Mouse (Mus musculus) inflammation-experienced regulatory T-cells (primary cell): ENCODE results near the gene Sdr9c7. TPM values are rescaled to one million over a fixed set of nuclear protein-coding genes. Genes with fewer than 3 reads are reported as not detected.

Source experiments
- polyA plus RNA-seq, 2 experiments: library from polyadenylated mRNA; unstranded; fragments of 100-300 nt; shearing (Covaris generic); gene quantifications; one replicate each; pipeline ENCODE4 v1.2.1; 2017

Sdr9c7 gene
- polyA plus RNA-seq, result under 1 TPM in 1 of 2 experiments, not detected in 1; 0.59 TPM

GRCm38 (mm10) chr10:127898218-127898617 is at the start of gene Sdr9c7:
Gene Sdr9c7 (plus strand): TSS chr10:127898518.

GRCm38 (mm10) chr10:127849628-127850027 is 48.7 kb upstream of the Sdr9c7 start, which contains the start of gene Rdh19:
Gene Rdh19 (plus strand): TSS chr10:127849928.

GRCm38 (mm10) chr10:127866232-127866631 is 32.1 kb upstream of the Sdr9c7 start, which contains the start of gene Rdh16f2:
Gene Rdh16f2 (plus strand): TSS chr10:127866474.

GRCm38 (mm10) chr10:127888605-127889004 is 9.7 kb upstream of the Sdr9c7 start, which contains the start of gene Rdh7:
Gene Rdh7 (minus strand): TSS chr10:127888817.

Other genes starting within 250 kb of the Sdr9c7 start
- 1 to 10 TPM; 7.2 to 9.8 TPM for gene Nemp1, start 231.6 kb upstream of the Sdr9c7 start, polyA plus RNA-seq
- 10 to 100 TPM; 64.6 to 67.1 TPM for gene Nab2, start 229.9 kb upstream of the Sdr9c7 start, polyA plus RNA-seq
- gene Myo1a, start 193.3 kb upstream of the Sdr9c7 start, polyA plus RNA-seq, result under 1 TPM; 0.23 to 0.54 TPM
- gene Tac2, start 174.0 kb upstream of the Sdr9c7 start, polyA plus RNA-seq, result 1 to 10 TPM in 1 of 2 experiments, under 1 TPM in 1; 0.48 to 2.2 TPM
- under 1 TPM; 0.64 to 0.82 TPM for gene Zbtb39, start 159.0 kb upstream of the Sdr9c7 start, polyA plus RNA-seq
- under 1 TPM in 1 of 2 experiments, not detected in 1; 0.11 TPM for gene Gpr182, start 146.8 kb upstream of the Sdr9c7 start, polyA plus RNA-seq
- under 1 TPM; 0.18 to 0.34 TPM for gene Rdh1, start 138.8 kb upstream of the Sdr9c7 start, polyA plus RNA-seq
- gene Rdh16f1, start 138.7 kb upstream of the Sdr9c7 start, polyA plus RNA-seq, result 1 to 10 TPM in 1 of 2 experiments, not detected in 1; 1.1 TPM
- gene Rdh9, start 122.1 kb upstream of the Sdr9c7 start, polyA plus RNA-seq, result 1 to 10 TPM in 1 of 2 experiments, under 1 TPM in 1; 0.13 to 2.6 TPM
- under 1 TPM; 0.23 to 0.53 TPM for gene Rdh16, start 97.4 kb upstream of the Sdr9c7 start, polyA plus RNA-seq
- under 1 TPM in 1 of 2 experiments, not detected in 1; 0.22 TPM for gene Rdh19, start 48.6 kb upstream of the Sdr9c7 start, polyA plus RNA-seq
- not detected for gene Rdh16f2, start 32.0 kb upstream of the Sdr9c7 start, polyA plus RNA-seq
- 1 to 10 TPM in 1 of 2 experiments, not detected in 1; 1.1 TPM for gene Rdh7, start 9.7 kb upstream of the Sdr9c7 start, polyA plus RNA-seq
- gene Hsd17b6, start 109.1 kb downstream of the Sdr9c7 start, polyA plus RNA-seq, result not detected
- gene Prim1, start 116.7 kb downstream of the Sdr9c7 start, polyA plus RNA-seq, result 10 to 100 TPM; 15.8 to 19.5 TPM
- gene Naca, start 137.1 kb downstream of the Sdr9c7 start, polyA plus RNA-seq, result 100 to 1,000 TPM; 440 to 504 TPM
- gene Ptges3, start 160.4 kb downstream of the Sdr9c7 start, polyA plus RNA-seq, result 100 to 1,000 TPM; 128 to 151 TPM
- gene Atp5b, start 184.8 kb downstream of the Sdr9c7 start, polyA plus RNA-seq, result 1,000 to 10,000 TPM; 1,050 to 1,147 TPM
- gene Baz2a, start 193.1 kb downstream of the Sdr9c7 start, polyA plus RNA-seq, result 10 to 100 TPM; 54.8 to 63.6 TPM